Mouse (Mus musculus) skeletal muscle tissue, postnatal 0 days (tissue): ENCODE data around the gene Stoml2. TPM values are rescaled to one million over a fixed set of nuclear protein-coding genes. Genes with fewer than 3 reads are reported as not detected.

Experiments used
- polyA plus RNA-seq: library from polyadenylated mRNA; unstranded; fragments of >200 nt; fragmentation: Nextera tagmentation; extraction: Ambion mirVana; gene quantifications from 2 replicates; pipeline ENCODE4 v1.2.1, GENCODE M21; 2015

Gene Stoml2
- 162 and 173 TPM in 2 replicates for polyA plus RNA-seq

DNA sequence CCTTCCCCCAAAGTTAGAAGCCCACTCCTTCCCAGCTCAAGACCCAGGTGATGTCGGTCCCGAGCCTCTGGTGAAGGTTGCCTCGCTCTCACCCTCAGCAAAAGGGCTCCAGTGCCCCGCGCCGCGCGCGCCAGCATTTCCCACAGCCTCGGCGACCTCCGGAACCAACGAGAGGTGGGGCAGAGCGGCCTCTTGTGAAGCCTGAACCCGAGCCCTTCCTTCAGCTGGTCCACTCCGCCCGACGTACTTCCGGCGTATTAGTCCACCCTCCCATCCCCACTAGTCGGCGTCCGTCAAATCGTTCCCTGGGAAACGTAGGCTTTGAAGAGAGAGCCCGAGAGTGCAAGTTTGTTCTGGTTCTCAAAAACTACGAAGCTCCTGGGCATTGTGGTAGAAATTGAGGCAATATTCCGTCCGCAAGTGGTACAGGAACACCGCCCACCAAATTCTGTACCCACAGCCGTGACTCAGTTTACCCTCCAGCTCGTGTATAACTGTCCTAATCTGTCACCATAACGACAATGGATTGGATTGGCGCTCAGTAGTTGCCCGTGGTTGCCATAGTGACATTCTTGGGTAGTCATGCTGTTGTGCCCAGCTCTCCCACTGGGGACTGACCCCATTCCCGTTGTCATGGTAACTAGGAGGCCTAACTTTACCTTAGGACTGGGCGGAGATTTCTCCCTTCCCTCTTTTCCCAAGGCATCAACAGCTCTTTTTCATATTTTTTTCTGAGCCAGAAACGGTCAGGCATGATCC is at the start of gene Stoml2:
Gene Stoml2 (minus strand): TSS at position 474 of the 759 bp plus-strand sequence.

DNA sequence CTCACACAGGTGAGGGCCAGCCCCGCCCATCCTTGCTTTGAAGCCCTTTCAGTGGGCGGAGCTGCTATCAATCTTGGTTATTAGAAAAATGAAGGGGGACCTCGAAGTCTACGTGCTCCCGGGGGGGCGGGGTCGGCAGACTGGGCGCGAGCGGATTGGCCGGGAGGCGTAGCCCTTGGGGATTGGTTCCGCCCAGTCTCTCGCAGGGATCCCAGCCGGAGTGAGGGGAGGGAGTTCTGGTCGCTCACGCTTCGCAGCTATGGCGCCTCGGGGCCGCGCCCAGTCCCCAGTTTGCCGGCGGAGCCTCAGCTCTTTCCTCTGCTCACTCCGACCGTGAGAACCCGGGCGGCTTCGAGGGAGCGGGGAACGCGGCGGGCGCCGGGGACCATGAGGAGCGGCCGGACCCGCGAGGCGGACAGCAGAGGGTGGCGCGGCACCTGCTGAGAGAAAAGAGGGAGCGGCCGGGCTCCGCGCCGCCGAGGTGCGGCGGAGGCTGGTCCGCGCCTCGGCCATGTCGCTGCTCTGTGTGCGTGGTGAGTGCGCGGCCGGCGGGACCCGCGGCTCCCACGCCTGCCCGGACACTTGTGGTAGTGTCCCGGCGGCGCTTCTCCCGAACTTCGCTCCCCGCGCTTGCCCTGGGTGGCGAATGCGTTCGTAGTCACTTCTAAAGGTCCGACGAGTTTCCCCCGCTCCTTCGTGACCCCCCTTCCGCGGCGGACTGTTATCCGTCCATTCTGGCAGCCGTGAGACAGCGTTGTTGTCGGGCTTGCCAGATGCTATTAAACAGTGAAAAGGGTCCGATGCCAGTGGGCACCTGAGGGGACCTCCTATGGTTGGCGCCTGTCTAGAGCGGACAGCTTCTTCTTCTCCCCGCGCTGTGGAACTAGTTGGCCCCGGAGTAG is 27.5 kb upstream of the Stoml2 start, which contains the start of gene Unc13b:
Gene Unc13b (plus strand): TSS at position 201 of the 902 bp plus-strand sequence.

DNA sequence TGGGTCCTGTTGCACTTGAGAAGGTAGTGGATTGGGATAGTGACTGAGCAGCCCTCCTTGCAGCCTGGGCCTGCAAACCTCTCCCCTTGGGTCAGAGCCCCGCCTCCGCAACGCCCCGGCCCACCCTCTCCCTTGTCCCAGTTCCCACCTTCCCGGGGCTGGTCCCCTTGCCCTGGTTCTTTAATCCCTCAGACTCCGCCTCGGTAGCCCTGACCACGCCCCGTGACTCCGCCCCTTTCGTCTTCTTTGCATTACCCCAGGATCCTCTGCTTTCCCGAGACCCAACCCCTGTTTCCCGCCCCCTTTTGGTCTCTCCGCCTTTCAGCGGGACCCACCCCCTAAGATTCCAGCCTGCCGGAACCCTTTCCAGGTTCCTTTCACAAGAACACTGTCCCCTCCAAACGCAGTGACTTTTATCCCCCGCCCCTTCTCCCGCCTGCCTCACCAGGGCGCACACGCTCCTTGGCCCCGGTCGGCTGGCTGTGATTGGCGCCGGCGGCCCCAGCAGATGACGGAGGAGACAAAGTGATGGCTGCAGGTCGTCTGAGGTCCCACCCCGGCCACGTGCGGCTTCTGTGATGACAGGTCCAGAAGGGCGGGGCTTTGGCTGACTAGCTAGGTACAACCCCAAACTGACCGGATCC is 14.3 kb upstream of the Stoml2 start, which contains the start of gene Fam214b:
Gene Fam214b (minus strand): TSS at position 562 of the 644 bp plus-strand sequence.

DNA sequence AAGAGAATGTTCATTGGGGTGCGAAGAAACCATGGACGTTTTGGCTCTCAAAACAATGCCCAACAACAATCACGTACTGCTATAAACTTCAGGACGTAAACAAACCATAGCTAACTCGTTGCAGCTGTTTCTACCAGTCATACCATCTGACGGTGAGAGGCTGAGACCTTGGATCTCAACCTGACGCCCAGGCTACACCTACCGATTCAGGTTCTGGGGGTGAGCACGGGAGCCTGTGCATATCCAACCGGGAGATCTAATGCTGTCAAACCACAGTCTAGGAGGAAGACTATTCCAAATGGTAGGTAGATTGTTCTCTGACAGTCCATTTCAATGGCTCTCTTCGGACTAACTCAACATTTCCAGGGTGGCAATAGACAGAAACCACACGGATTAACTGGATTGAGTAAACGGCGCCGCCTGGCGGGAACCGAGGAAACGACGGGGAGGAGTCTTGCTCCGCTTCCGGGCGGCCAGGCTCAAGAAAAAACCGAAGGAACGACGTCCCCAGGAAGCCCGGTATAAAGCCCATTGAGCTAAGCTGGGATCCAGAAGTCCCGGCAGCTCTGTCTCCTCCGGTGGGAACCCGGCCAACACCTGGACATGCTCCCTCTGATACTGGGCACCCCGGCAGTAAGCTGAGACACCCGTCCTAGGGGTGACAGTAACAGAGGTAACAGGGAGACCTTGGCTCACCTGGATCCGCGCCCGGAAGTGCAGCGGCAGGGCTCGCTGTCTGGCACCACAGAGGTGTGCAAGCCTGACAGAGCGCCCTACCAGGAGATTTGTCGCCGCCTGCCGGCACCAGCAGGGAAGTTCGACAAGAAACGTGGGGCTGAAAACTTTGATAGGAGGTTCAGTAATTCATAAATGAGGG is 6.2 kb downstream of the Stoml2 start, which contains the start of gene Pigo:
Gene Pigo (minus strand): TSS at position 736 of the 877 bp plus-strand sequence.

DNA sequence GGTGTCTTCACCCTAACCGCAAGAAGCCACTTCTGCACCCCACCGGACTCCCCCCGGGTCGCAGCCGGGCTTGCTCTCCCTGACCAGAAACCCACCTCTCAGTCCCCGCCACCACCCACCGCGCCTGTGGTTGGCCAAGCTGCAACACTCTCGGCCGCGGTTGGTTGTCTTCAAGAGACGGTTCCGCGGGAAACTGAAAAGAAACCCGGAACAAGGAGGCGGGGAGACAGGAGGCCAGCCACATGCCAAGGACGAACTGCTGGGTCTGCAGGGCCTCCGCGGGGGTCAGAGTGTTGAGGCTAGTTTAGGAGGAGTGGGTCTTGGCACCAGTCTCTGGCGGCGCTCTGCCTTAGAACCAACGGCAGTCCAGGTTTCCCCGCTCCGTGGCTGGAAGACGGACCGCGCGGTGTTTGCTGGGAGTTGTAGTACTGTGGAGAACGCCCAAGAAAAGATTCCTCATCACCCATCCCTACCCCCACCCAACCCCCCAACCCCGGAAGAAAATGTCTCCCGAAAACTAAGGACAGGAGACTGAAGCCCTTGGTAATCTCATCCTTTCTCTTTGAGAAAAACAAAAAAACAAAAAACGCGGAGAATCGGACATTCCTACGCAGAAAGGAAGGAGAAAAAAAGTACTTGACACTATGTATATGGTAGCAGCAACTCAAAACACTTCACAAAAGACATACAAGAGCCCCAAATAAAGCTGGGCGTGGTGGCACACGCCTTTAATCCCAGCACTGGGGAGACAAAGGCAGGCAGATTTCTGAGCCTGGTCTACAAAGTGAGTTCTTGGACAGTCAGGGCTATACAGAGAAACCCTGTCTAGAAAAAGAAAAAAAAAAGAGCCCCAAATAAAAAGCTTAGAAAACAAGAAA is 21.1 kb downstream of the Stoml2 start, which contains the start of gene Fancg:
Gene Fancg (minus strand): TSS at position 346 of the 878 bp plus-strand sequence.

DNA sequence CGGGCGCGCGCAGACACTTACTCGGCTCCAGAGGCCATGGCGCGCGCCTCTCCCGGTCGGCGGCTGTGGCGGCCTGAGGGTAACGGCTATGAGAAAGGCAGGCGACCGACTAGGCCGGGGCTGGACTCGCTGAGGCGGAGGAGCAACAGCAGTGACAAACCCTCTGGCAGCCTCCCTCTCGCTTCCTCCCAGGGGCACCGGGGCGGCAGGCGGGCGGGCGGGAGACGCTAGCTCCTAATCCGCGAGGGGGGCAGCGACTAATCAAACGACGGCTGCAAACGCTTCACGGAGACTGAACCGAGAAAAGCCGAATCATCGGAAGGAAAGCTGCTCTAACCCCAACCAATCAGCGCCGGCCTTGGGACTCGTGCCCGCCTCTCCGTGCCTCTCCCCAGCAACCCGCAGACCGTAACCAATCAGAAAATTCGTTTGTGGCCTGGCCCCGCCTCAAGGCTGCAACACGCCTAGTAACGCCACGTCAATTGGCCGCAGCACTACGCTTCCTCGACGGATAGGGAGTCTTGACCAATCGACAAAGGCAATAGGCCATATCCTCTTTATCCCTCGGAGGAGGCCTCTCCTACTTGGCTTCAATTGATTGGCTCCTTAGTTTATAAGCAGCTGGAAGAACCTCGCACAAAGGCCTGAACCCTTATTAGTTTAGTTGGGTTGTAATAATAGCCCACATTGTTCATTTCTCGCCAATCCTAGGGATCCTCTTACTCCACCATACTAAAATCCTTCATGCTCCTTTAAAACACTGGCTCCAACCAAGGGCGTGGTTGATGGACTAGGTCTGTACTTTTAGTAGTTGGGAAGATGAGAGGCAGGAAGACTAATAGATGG is 31.1 kb downstream of the Stoml2 start, which contains the start of gene Vcp:
Gene Vcp (minus strand): TSS at position 367 of the 846 bp plus-strand sequence.

Other genes starting within 250 kb of the Stoml2 start
- gene Fam205a1, start 177.8 kb downstream of the Stoml2 start, polyA plus RNA-seq = not detected in 2 replicates
- 0.04 TPM in 1 of 2 replicates, not detected in the other for gene Gm12394, start 174.9 kb downstream of the Stoml2 start, polyA plus RNA-seq
- gene Fam205c, start 157.5 kb downstream of the Stoml2 start, polyA plus RNA-seq = 0.21 TPM in 1 of 2 replicates, not detected in the other
- 0.51 and 0.73 TPM in 2 replicates for gene Phf24, start 115.0 kb downstream of the Stoml2 start, polyA plus RNA-seq
- 16.7 and 18.6 TPM in 2 replicates for gene Dnajb5, start 81.9 kb downstream of the Stoml2 start, polyA plus RNA-seq
- 0.32 and 0.42 TPM in 2 replicates for gene 1700022I11Rik, start 62.1 kb downstream of the Stoml2 start, polyA plus RNA-seq
- gene Vcp, start 31.2 kb downstream of the Stoml2 start, polyA plus RNA-seq = 372 and 383 TPM in 2 replicates
- 3.5 and 4.0 TPM in 2 replicates for gene Fancg, start 21.2 kb downstream of the Stoml2 start, polyA plus RNA-seq
- 8.2 and 8.5 TPM in 2 replicates for gene Pigo, start 5.9 kb downstream of the Stoml2 start, polyA plus RNA-seq
- gene Fam214b, start 14.5 kb upstream of the Stoml2 start, polyA plus RNA-seq = 8.8 and 9.5 TPM in 2 replicates
- 0.78 and 0.81 TPM in 2 replicates for gene Unc13b, start 27.2 kb upstream of the Stoml2 start, polyA plus RNA-seq
- gene Atp8b5, start 235.4 kb upstream of the Stoml2 start, polyA plus RNA-seq = 1.0 and 2.4 TPM in 2 replicates